Mouse (Mus musculus) testis, adult 10 weeks (tissue): ENCODE measurements around the gene Lbx2. TPM values are rescaled to one million over a fixed set of nuclear protein-coding genes. Genes with fewer than 3 reads are reported as not detected.

Experiments
- polyA plus RNA-seq: library from polyadenylated mRNA; stranded (reverse); fragments of 350-450 nt; fragmentation: Illumina TruSeq; extraction: RNeasy Lipid Tissue Mini Kit (QIAGEN cat#74804); gene quantifications from one replicate; pipeline ENCODE4 v1.2.3, GENCODE M21; 2014; ENCODE audit warnings: low read depth, low replicate concordance

Gene Lbx2
- polyA plus RNA-seq: not detected

GRCm38 (mm10) chr6:83086121-83087035, at the start of gene Lbx2:
Gene Lbx2 (plus strand): TSS chr6:83086367.

GRCm38 (mm10) chr6:83054074-83054851, 31.9 kb upstream of the Lbx2 start, which contains the start of gene Aup1:
Gene Aup1 (plus strand): TSS chr6:83054521.

GRCm38 (mm10) chr6:83054871-83055431, 31.2 kb upstream of the Lbx2 start, which contains the start of gene Htra2:
Gene Htra2 (minus strand): TSS chr6:83055273.

GRCm38 (mm10) chr6:83057790-83058189, 28.4 kb upstream of the Lbx2 start, which contains the start of gene Dqx1:
Gene Dqx1 (plus strand): TSS chr6:83057844.

GRCm38 (mm10) chr6:83070247-83070310, 16.1 kb upstream of the Lbx2 start, which contains the start of gene Tlx2:
Gene Tlx2 (minus strand): TSS chr6:83070293.

GRCm38 (mm10) chr6:83077630-83078323, 8.4 kb upstream of the Lbx2 start, which contains the start of gene Pcgf1:
Gene Pcgf1 (plus strand): TSS chr6:83077869.

GRCm38 (mm10) chr6:83101316-83101687, 15.1 kb downstream of the Lbx2 start, which contains the start of the genes Ccdc142 and Gm42688:
Gene Ccdc142 (plus strand): TSS chr6:83101601.
Gene Gm42688 (plus strand): TSS chr6:83101617.

GRCm38 (mm10) chr6:83108762-83109668, 22.8 kb downstream of the Lbx2 start, which contains the start of gene Mrpl53:
Gene Mrpl53 (plus strand): TSS chr6:83109040.

GRCm38 (mm10) chr6:83115011-83115671, 29.0 kb downstream of the Lbx2 start, which contains the start of gene Mogs:
Gene Mogs (plus strand): TSS chr6:83115496.

GRCm38 (mm10) chr6:83120930-83121862, 35.0 kb downstream of the Lbx2 start, which contains the start of gene Wbp1:
Gene Wbp1 (minus strand): TSS chr6:83121559.

GRCm38 (mm10) chr6:83125331-83125730, 39.2 kb downstream of the Lbx2 start, which contains the start of gene Ino80b:
Gene Ino80b (minus strand): TSS chr6:83125431.

GRCm38 (mm10) chr6:83134951-83135513, 48.9 kb downstream of the Lbx2 start, which contains the start of gene Rtkn:
Gene Rtkn (plus strand): TSS chr6:83135463.

Other genes with a start within 250 kb of the Lbx2 start
- 0.15 TPM for gene Sema4f, start 146.6 kb upstream of the Lbx2 start, polyA plus RNA-seq
- 28.5 TPM for gene M1ap, start 139.5 kb upstream of the Lbx2 start, polyA plus RNA-seq
- not detected for gene Dok1, start 52.9 kb upstream of the Lbx2 start, polyA plus RNA-seq
- 0.42 TPM for gene Loxl3, start 52.2 kb upstream of the Lbx2 start, polyA plus RNA-seq
- 6.2 TPM for gene Aup1, start 31.8 kb upstream of the Lbx2 start, polyA plus RNA-seq
- gene Htra2, start 31.1 kb upstream of the Lbx2 start, polyA plus RNA-seq: 2.4 TPM
- gene Dqx1, start 28.5 kb upstream of the Lbx2 start, polyA plus RNA-seq: 0.08 TPM
- gene Tlx2, start 16.1 kb upstream of the Lbx2 start, polyA plus RNA-seq: not detected
- gene Pcgf1, start 8.5 kb upstream of the Lbx2 start, polyA plus RNA-seq: 13.1 TPM
- gene Ccdc142, start 15.2 kb downstream of the Lbx2 start, polyA plus RNA-seq: not detected
- gene Gm42688, start 15.2 kb downstream of the Lbx2 start, polyA plus RNA-seq: 2.6 TPM
- gene Mrpl53, start 22.7 kb downstream of the Lbx2 start, polyA plus RNA-seq: 46.1 TPM
- 0.87 TPM for gene Mogs, start 29.1 kb downstream of the Lbx2 start, polyA plus RNA-seq
- gene Wbp1, start 35.2 kb downstream of the Lbx2 start, polyA plus RNA-seq: 3.4 TPM
- gene Ino80b, start 39.1 kb downstream of the Lbx2 start, polyA plus RNA-seq: 1.1 TPM
- gene Rtkn, start 49.1 kb downstream of the Lbx2 start, polyA plus RNA-seq: 0.28 TPM
- gene Wdr54, start 70.0 kb downstream of the Lbx2 start, polyA plus RNA-seq: 1.5 TPM
- gene 1700003E16Rik, start 70.0 kb downstream of the Lbx2 start, polyA plus RNA-seq: 2.4 TPM
- gene Dctn1, start 79.6 kb downstream of the Lbx2 start, polyA plus RNA-seq: 11.3 TPM
- gene Slc4a5, start 133.5 kb downstream of the Lbx2 start, polyA plus RNA-seq: 0.66 TPM
- 13.1 TPM for gene Mthfd2, start 239.5 kb downstream of the Lbx2 start, polyA plus RNA-seq
- gene Mob1a, start 239.6 kb downstream of the Lbx2 start, polyA plus RNA-seq: 55.4 TPM